Mouse (Mus musculus) megakaryocyte-erythroid progenitor cell, adult 5-6 weeks (primary cell): ENCODE results near the gene Slc9a2. TPM values are rescaled to one million over a fixed set of nuclear protein-coding genes. Genes with fewer than 3 reads are reported as not detected.

Experiments
- ATAC-seq: replicated peaks from 2 replicates; pipeline ENCODE4 v1.8.0; 2016; ENCODE audit warnings: mild to moderate bottlenecking, inconsistent platforms; ENCODE audit not compliant: severe bottlenecking, poor library complexity, low FRiP score, low TSS enrichment
- total RNA-seq, 2 experiments: library from RNA; stranded (forward) in 1 of 2; stranded (reverse) in 1 of 2; fragments of 200-1000, 215-1000 nt in 1 of 2; fragments of >200 nt in 1 of 2; fragmentation: Nextera tagmentation in 1 of 2; gene quantifications; 2 replicates each; pipeline ENCODE4 v1.2.3; 2014 to 2017

Gene Slc9a2
- total RNA-seq, 2 experiments from 2014 or later: 0.47 TPM; not detected in 1

DNA sequence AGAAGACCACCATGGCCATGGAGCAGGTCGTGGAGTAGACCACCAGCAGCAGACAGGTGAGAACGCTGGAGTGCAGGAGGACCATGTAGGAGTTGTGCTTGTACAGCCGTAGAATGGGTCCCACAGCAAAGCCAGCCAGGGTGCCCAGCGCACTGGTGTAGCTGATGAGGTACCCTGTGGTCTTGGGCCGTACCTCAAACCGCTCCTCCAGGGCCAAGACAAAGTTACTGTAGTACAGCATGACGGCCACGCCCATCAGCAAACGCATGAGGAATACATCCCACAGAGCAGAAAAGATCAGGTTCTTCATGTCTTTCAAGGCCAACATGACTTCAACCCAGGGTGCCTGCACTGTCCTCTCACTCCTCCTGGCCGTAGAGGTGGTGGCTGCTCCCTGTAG lies 93.7 kb downstream of the Slc9a2 start:
- ATAC-seq: no peak

- ATAC-seq: no peak
Observed at GRCm38 (mm10) chr1:40776102-40776501, 95.7 kb downstream of the Slc9a2 start.

- ATAC-seq: no peak
Observed at GRCm38 (mm10) chr1:40776763-40777162, 96.4 kb downstream of the Slc9a2 start.

- no peak for ATAC-seq
Observed at GRCm38 (mm10) chr1:40783450-40783849, 103.1 kb downstream of the Slc9a2 start.

- ATAC-seq: no peak
Observed at GRCm38 (mm10) chr1:40784306-40784705, 103.9 kb downstream of the Slc9a2 start.

- no peak for ATAC-seq
Observed at GRCm38 (mm10) chr1:40785876-40786445, 105.6 kb downstream of the Slc9a2 start.

DNA sequence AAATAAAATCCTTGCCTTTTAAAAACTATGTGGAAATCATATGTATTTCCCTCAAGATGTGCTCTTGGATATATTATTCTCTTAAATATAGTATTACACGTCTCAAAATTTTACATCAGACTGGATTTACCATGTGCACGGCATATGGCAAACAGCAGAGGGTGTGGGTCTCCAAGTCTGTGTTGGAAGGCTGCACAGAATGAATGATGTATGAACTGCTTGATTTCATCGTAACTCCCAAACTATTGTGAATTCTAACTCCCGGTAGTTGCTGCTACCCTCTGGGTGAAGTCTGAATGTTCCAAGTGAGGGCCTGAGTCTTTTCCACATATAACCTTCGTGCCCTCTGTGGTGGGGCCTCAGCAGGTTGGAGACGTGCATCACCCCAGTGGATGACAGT lies 108.6 kb downstream of the Slc9a2 start:
- ATAC-seq: no peak

DNA sequence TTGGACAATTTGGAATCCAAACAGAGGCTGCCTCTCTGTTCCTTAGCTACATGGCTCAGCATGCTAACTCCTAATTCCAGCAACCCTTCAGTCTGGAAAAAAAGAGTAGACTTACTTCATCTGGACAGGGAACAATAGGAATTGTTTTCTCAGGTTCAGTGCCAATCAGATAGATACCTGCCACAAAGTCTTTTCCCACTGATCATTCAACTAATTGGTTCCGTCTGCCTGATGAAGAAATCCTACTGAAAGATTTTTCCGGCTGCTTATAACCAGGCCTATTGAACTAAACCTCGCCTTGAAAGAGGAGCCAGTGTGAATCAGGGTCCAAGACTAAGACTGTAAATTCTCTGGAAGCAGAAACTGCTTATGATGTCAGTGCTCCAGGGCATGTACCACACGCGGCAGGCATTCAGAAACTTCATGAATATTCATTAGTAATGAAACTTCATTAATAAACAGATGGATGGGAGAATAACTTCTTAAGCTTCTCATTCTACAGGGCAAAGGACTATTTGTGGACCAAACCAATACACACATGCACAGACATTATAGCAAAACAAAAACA lies 109.4 kb downstream of the Slc9a2 start:
- ATAC-seq: peak; percentile 31; the same call in 1 of the 2 replicates

DNA sequence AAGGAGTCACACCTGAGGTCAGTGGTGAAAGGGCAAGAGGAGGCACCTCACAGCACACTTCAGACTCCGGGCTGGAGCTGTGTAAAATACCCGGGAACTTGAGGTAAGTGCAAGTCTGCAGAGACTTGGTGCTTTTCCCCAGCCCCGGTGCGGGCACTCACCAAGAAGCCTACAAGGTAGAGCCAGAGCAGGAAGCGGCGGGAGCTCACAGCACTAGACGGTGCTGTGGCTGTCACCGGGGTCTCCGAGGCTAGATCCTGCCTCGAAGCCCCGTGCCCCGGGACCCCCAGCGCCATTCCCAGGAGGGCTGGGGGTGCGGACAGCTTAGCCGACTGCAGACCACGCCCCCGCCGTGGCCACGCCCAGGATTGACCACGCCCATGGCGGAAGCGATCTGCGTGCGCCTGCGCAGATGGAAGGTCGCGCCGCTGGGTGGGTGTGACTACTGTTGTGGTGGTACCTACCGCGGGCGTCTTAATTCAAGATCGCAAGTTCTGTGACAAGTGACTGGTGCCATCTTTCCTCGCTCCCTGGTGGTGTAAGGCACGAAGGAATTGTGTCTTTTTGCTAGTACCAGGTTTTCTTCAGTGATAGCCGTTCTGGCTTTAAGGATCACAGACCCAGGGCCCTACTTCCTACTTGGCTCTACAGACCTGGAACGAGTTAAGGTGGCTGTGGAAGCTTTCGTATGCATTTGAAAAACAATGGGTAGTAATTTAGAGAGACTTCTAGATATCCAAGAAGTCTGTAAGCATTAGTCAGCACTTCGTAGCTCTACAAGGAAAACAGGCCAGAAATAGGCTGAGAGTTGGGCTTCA lies 110.2 kb downstream of the Slc9a2 start, which contains the start of gene Mfsd9:
TSS of gene Mfsd9 (minus strand) at position 364 of the 818 bp plus-strand sequence.
- ATAC-seq: peak; percentile 98

- no peak for ATAC-seq
Observed at GRCm38 (mm10) chr1:40795508-40795907, 115.1 kb downstream of the Slc9a2 start.

DNA sequence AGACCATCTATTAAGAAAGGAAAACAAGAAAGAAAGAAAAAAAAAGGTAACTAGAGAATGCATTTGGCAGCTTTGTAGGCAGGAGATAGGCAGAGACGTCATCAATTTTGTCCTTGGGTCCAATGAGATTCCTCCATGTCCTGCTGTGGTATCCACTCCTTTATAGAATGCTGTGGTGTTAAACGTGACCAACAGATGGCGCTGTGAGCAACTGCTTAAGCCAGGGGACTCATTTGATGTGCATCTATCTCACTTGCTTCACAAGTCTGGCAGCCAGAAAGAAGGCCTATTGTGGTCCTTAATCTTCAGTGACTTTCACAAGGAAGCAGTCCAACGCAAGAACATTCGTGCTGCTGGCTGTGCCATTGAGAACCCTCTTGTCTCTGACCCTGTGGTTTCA lies 117.0 kb downstream of the Slc9a2 start:
- ATAC-seq: peak; percentile 97

- ATAC-seq: no peak
Observed at GRCm38 (mm10) chr1:40799121-40799520, 118.7 kb downstream of the Slc9a2 start.

DNA sequence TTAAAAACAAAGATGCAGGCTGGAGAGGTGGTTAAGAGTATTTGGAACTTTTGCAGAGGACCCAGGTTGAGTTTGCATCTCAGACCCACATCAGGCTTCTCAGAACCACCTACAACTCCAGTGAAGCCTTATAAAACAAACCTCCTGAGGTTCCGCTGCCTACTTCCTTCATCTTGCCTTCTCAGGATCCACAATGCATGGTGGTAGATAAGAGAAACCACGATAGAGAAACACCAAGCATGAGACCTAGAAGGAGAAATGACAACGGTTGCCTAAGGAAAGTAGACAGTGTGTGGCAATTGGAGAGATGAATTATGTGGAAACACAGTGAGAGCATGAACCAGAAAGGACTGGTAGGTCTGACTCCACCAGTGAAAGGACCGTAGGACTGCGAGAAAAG lies 120.5 kb downstream of the Slc9a2 start:
- ATAC-seq: 0 out of 2 replicates have a peak, but pooled peaks have one; percentile 42

DNA sequence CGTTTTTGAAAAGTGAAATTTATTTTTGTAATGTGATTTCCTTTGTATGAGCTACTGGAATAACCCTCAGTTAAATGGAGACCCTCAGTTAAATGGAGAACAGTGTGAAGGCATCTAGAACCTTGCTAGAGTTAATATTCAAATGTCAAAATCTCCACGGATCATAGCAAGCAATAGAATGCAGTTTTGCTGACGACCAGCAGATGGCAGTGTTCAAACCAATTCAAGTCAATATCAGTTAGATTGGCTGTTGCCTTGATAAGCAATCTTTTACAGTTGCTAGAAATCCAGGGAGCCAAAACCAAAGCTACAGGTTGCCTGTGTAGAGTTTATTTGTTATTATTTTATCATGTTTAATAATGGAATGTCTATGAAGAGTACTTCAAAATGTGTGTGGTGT lies 122.4 kb downstream of the Slc9a2 start:
- peak; percentile 65 for ATAC-seq

DNA sequence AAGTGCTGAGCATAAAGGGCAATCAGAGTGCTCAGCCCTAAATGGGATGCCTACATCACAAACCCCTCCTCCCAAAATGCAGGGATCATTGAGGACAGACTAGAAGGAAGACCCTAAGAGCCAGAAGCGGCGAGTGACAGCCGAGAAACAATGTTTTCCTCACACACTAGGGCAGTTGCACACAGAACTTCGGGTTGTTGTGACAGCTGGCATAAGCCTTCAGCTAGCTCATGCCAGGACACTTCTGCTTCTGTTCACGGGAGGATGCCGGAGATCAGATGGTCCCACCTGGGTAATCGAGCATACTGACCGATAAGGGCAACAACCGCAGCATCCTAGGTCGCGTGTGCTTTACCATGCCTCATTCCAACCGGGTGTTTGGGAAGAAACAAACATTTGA lies 123.7 kb downstream of the Slc9a2 start:
- no peak for ATAC-seq

DNA sequence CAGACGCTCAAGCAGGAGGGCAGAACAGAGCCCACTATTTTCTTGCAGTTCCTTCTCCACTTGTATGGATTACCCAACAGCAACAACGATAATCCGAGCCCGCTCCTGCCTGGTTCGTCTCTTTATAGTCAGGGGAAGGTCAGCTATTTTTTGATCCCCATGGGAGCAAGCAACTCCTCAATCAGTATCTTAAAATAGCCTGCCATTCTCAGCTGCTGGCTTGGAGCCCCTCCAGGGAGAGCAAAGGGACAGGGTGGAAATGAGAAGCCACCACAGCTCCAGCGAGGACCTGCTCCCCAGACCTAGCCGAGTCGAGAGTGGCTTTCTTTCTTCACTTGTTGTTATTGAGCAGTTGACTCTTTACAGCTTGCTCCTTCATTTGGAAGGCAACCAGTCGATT lies 125.0 kb downstream of the Slc9a2 start, which contains the start of gene Tmem182:
TSS of gene Tmem182 (plus strand) at position 251 of the 400 bp plus-strand sequence.
- no peak for ATAC-seq

DNA sequence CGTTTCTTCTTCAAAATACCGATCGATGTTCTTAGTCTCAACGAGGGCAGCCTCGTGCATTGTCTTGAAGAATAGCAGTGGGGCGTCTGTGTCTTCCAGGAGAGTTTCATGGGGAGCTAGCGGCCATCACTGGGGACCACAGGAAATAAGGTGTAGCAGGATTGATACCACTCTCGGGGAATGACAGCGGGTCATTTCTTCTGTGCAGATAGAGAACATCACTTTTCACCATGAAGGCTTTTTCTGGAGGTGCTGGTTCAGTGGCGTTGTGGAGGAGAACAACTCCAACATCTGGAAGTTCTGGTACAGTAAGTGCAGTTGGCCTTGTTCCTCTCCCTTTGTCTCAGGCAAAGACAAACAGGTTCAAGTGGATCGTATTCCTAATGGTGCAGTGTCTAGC lies 125.5 kb downstream of the Slc9a2 start:
- ATAC-seq: no peak

DNA sequence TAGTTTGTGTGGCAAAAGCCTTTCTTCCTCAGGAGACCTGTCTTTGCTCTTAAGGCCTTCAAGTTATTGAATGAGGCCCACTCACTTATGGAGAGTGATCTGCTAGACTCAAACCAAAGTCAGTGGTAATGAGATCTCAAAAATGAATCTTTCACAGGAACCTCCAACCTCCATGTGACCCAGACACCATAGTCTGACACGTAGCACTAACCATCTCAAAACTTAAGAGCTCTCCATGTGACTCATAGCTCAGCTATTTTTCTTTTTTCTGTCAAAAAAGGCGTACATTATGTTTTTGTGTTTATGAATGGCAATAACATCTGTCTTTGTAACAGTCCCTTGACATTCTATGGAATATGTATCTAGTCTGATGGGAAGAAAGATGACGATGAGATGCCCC lies 128.3 kb downstream of the Slc9a2 start:
- ATAC-seq: no peak

- ATAC-seq: no peak
Observed at GRCm38 (mm10) chr1:40815071-40815845, 134.9 kb downstream of the Slc9a2 start.
